Mouse (Mus musculus) E14TG2a.4 (cell line): ENCODE measurements at regions not wholly inside any gene's neighbourhood (a gene's known extent, or its start where the extent isn't known, plus 50 kb on each side); places are given as distances from the start of the nearest gene placed in this dataset.

Source experiments
- CTCF ChIP-seq: conservative IDR thresholded peaks from 2 replicates; pipeline ENCODE4 v1.5.1; 2014; ENCODE audit warnings: low read length
- NANOG ChIP-seq: IDR thresholded peaks from 2 replicates; pipeline ENCODE4 v1.6.1; 2014; ENCODE audit warnings: borderline replicate concordance, low read length, mixed read lengths

DNA sequence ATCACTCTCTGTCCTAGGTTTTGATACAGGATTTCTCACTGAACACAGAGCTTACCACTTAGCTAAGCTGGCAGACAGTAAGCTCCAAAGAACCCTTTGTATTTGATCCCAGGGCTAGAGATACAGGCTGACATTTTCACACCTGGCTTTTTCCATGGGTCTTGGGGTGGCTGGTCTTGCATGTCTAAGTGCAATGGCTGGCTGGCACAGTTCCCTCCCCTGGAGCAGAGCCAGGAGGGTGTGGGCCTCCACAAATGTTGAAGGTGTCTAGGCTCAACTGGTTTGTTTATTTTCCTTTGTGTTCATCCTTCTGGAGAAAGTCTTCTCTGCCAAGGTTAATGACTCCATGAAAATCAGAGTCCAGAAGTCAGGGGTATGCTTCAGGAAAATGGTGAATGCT is 934.8 kb downstream of the Diaph2 start:
- TF ChIP-seq CTCF (no peak), NANOG (no peak)
